Mouse (Mus musculus) thymus, postnatal 0 days (tissue): Measurements from ENCODE around the gene Psme2b. TPM values are rescaled to one million over a fixed set of nuclear protein-coding genes. Genes with fewer than 3 reads are reported as not detected.
"Not testable (repeated sequence)": the region's sequence is repeated elsewhere in the genome, so short reads cannot be mapped to it uniquely, and the experiment has no call there.

Experiments
- DNase-seq: peaks from one replicate; pipeline ENCODE4 v3.0.0-alpha.2; 2015; ENCODE audit warnings: low spot score
- polyA plus RNA-seq: library from polyadenylated mRNA; unstranded; fragments of >200 nt; fragmentation: Nextera tagmentation; extraction: Ambion mirVana; gene quantifications from 2 replicates; pipeline ENCODE4 v1.2.1, GENCODE M21; 2015

Psme2b gene
- polyA plus RNA-seq, 1 experiment from 2014 or later: 6.3 TPM

GRCm38 (mm10) chr11:48901567-48901930 lies 44.4 kb downstream of the Psme2b start:
- not testable (repeated sequence) for DNase-seq

- not testable (repeated sequence) for DNase-seq
Observed at GRCm38 (mm10) chr11:48900654-48901566, 45.1 kb downstream of the Psme2b start.

- DNase-seq: no peak
Observed at GRCm38 (mm10) chr11:48898812-48899431, 47.1 kb downstream of the Psme2b start.

Other genes starting within 250 kb of the Psme2b start
- 988 and 1,015 TPM in 2 replicates for gene Rack1, start 145.9 kb downstream of the Psme2b start, polyA plus RNA-seq
- gene Trim41, start 128.8 kb downstream of the Psme2b start, polyA plus RNA-seq: 3.5 and 5.5 TPM in 2 replicates
- 1.1 and 2.1 TPM in 2 replicates for gene Trim7, start 120.0 kb downstream of the Psme2b start, polyA plus RNA-seq
- 7.6 and 8.8 TPM in 2 replicates for gene Gm12184, start 119.5 kb downstream of the Psme2b start, polyA plus RNA-seq
- 57.1 and 61.0 TPM in 2 replicates for gene Irgm1, start 74.5 kb downstream of the Psme2b start, polyA plus RNA-seq
- 0.29 and 0.46 TPM in 2 replicates for gene Gm5431, start 44.0 kb downstream of the Psme2b start, polyA plus RNA-seq
- gene Olfr56, start 32.7 kb upstream of the Psme2b start, polyA plus RNA-seq: 0.25 and 0.36 TPM in 2 replicates
- 1.8 and 2.1 TPM in 2 replicates for gene 9930111J21Rik1, start 33.2 kb upstream of the Psme2b start, polyA plus RNA-seq
- 0.93 and 1.2 TPM in 2 replicates for gene Gm12185, start 46.0 kb upstream of the Psme2b start, polyA plus RNA-seq
- gene Tgtp1, start 48.0 kb upstream of the Psme2b start, polyA plus RNA-seq: 59.3 and 61.7 TPM in 2 replicates
- gene 9930111J21Rik2, start 105.1 kb upstream of the Psme2b start, polyA plus RNA-seq: 1.1 and 1.5 TPM in 2 replicates
- 58.7 and 59.3 TPM in 2 replicates for gene Tgtp2, start 118.0 kb upstream of the Psme2b start, polyA plus RNA-seq
- gene Ifi47, start 130.4 kb upstream of the Psme2b start, polyA plus RNA-seq: 87.1 and 88.7 TPM in 2 replicates
- 0.10 and 0.16 TPM in 2 replicates for gene Olfr1396, start 168.7 kb upstream of the Psme2b start, polyA plus RNA-seq
- not detected in 2 replicates for gene Olfr1395, start 196.1 kb upstream of the Psme2b start, polyA plus RNA-seq
- gene Olfr1394, start 208.2 kb upstream of the Psme2b start, polyA plus RNA-seq: not detected in 2 replicates
- gene Btnl9, start 241.0 kb upstream of the Psme2b start, polyA plus RNA-seq: 1.1 and 1.7 TPM in 2 replicates